Mouse (Mus musculus): ENCODE data around the gene Olfr895. TPM values are rescaled to one million over a fixed set of nuclear protein-coding genes. Genes with fewer than 3 reads are reported as not detected.

The Olfr895 gene
- not detected in 2 replicates for polyA plus RNA-seq (2015; fragmentation: Nextera tagmentation; extraction: Ambion mirVana)

- Histone ChIP-seq H3K27ac (ENCODE audit: low read depth, low read length) (no peak within 1 kb of the TSS), H3K4me3 (ENCODE audit: low read length) (no peak within 1 kb of the TSS), H3K4me1 (ENCODE audit: control insufficient read depth, insufficient read depth, low read depth, low read length) (no peaks in the 10 kb centered on the region), H3K9me3 (ENCODE audit: control insufficient read depth, low read length) (no peaks in the 10 kb centered on the region), H3K27me3 (replicated peaks; ENCODE audit: control insufficient read depth, insufficient read depth, low read length) (no peaks in the 10 kb centered on the region), H3K9ac (ENCODE audit: low read depth, low read length) (no peak within 1 kb of the TSS), H3K36me3 (ENCODE audit: control insufficient read depth, insufficient read depth, low read length) (no peaks in the 10 kb centered on the region), H3K4me2 (ENCODE audit: low read length) (no peak within 1 kb of the TSS)
- no peak for ATAC-seq
Measured at GRCm38 (mm10) chr9:38267551-38267950, at the start of gene Olfr895. Gene Olfr895 (plus strand): TSS chr9:38267851.

GRCm38 (mm10) chr9:38252474-38252873, 15.2 kb upstream of the Olfr895 start, which contains the start of gene Olfr143:
Gene Olfr143 (plus strand): TSS chr9:38252774.
- ATAC-seq = no peak
- no peak within 1 kb of the TSS for H3K9ac ChIP-seq (ENCODE audit: low read depth, low read length)
- H3K36me3 ChIP-seq (ENCODE audit: control insufficient read depth, insufficient read depth, low read length) = no peaks in the 10 kb centered on the region
- H3K9me3 ChIP-seq (ENCODE audit: control insufficient read depth, low read length) = no peaks in the 10 kb centered on the region
- H3K4me2 ChIP-seq (ENCODE audit: low read length) = no peak within 1 kb of the TSS
- H3K4me1 ChIP-seq (ENCODE audit: control insufficient read depth, insufficient read depth, low read depth, low read length) = no peaks in the 10 kb centered on the region
- H3K27me3 ChIP-seq (replicated peaks; ENCODE audit: control insufficient read depth, insufficient read depth, low read length) = no peaks in the 10 kb centered on the region
- H3K27ac ChIP-seq (ENCODE audit: low read depth, low read length) = no peak within 1 kb of the TSS
- no peak within 1 kb of the TSS for H3K4me3 ChIP-seq (ENCODE audit: low read length)

- Histone ChIP-seq H3K9ac (ENCODE audit: low read depth, low read length) (no peak within 1 kb of the TSS), H3K27me3 (replicated peaks; ENCODE audit: control insufficient read depth, insufficient read depth, low read length) (no peaks in the 10 kb centered on the region), H3K4me1 (ENCODE audit: control insufficient read depth, insufficient read depth, low read depth, low read length) (no peaks in the 10 kb centered on the region), H3K4me3 (ENCODE audit: low read length) (no peak within 1 kb of the TSS), H3K4me2 (ENCODE audit: low read length) (no peak within 1 kb of the TSS), H3K27ac (ENCODE audit: low read depth, low read length) (no peak within 1 kb of the TSS), H3K9me3 (ENCODE audit: control insufficient read depth, low read length) (no peaks in the 10 kb centered on the region), H3K36me3 (ENCODE audit: control insufficient read depth, insufficient read depth, low read length) (no peaks in the 10 kb centered on the region)
- WGBS = 88% methylated on average over 1 of the region's 1 CpGs
- ATAC-seq = no peak
Measured at GRCm38 (mm10) chr9:38290807-38291206, 23.2 kb downstream of the Olfr895 start, which contains the start of gene Olfr896-ps1. Gene Olfr896-ps1 (plus strand): TSS chr9:38291107.

Other genes starting within 250 kb of the Olfr895 start
- not detected in 2 replicates for gene Olfr883, start 242.0 kb upstream of the Olfr895 start, polyA plus RNA-seq (2015; fragmentation: Nextera tagmentation; extraction: Ambion mirVana)
- gene Olfr884, start 221.3 kb upstream of the Olfr895 start, polyA plus RNA-seq (2015; fragmentation: Nextera tagmentation; extraction: Ambion mirVana) = not detected in 2 replicates
- not detected in 2 replicates for gene Olfr885, start 206.5 kb upstream of the Olfr895 start, polyA plus RNA-seq (2015; fragmentation: Nextera tagmentation; extraction: Ambion mirVana)
- gene Olfr887, start 183.8 kb upstream of the Olfr895 start, polyA plus RNA-seq (2015; fragmentation: Nextera tagmentation; extraction: Ambion mirVana) = not detected in 2 replicates
- gene Olfr888, start 159.7 kb upstream of the Olfr895 start, polyA plus RNA-seq (2015; fragmentation: Nextera tagmentation; extraction: Ambion mirVana) = not detected in 2 replicates
- 0.04 and 0.05 TPM in 2 replicates for gene Olfr889, start 152.7 kb upstream of the Olfr895 start, polyA plus RNA-seq (2015; fragmentation: Nextera tagmentation; extraction: Ambion mirVana)
- not detected in 2 replicates for gene Olfr890, start 125.3 kb upstream of the Olfr895 start, polyA plus RNA-seq (2015; fragmentation: Nextera tagmentation; extraction: Ambion mirVana)
- gene Olfr891, start 87.0 kb upstream of the Olfr895 start, polyA plus RNA-seq (2015; fragmentation: Nextera tagmentation; extraction: Ambion mirVana) = not detected in 2 replicates
- gene Olfr893, start 59.5 kb upstream of the Olfr895 start, polyA plus RNA-seq (2015; fragmentation: Nextera tagmentation; extraction: Ambion mirVana) = not detected in 2 replicates
- gene Olfr894, start 49.8 kb upstream of the Olfr895 start, polyA plus RNA-seq (2015; fragmentation: Nextera tagmentation; extraction: Ambion mirVana) = not detected in 2 replicates
- not detected in 2 replicates for gene Olfr143, start 15.1 kb upstream of the Olfr895 start, polyA plus RNA-seq (2015; fragmentation: Nextera tagmentation; extraction: Ambion mirVana)
- gene Olfr896-ps1, start 23.3 kb downstream of the Olfr895 start, polyA plus RNA-seq (2015; fragmentation: Nextera tagmentation; extraction: Ambion mirVana) = not detected in 2 replicates
- not detected in 2 replicates for gene Olfr25, start 61.2 kb downstream of the Olfr895 start, polyA plus RNA-seq (2015; fragmentation: Nextera tagmentation; extraction: Ambion mirVana)
- gene Olfr898, start 80.6 kb downstream of the Olfr895 start, polyA plus RNA-seq (2015; fragmentation: Nextera tagmentation; extraction: Ambion mirVana) = not detected in 2 replicates
- gene Olfr250, start 99.0 kb downstream of the Olfr895 start, polyA plus RNA-seq (2015; fragmentation: Nextera tagmentation; extraction: Ambion mirVana) = not detected in 2 replicates
- gene Olfr251, start 109.2 kb downstream of the Olfr895 start, polyA plus RNA-seq (2015; fragmentation: Nextera tagmentation; extraction: Ambion mirVana) = not detected in 2 replicates
- gene Olfr147, start 133.8 kb downstream of the Olfr895 start, polyA plus RNA-seq (2015; fragmentation: Nextera tagmentation; extraction: Ambion mirVana) = not detected in 2 replicates
- not detected in 2 replicates for gene Olfr901, start 161.6 kb downstream of the Olfr895 start, polyA plus RNA-seq (2015; fragmentation: Nextera tagmentation; extraction: Ambion mirVana)
- gene Olfr902, start 179.8 kb downstream of the Olfr895 start, polyA plus RNA-seq (2015; fragmentation: Nextera tagmentation; extraction: Ambion mirVana) = not detected in 2 replicates
- gene Olfr904, start 195.3 kb downstream of the Olfr895 start, polyA plus RNA-seq (2015; fragmentation: Nextera tagmentation; extraction: Ambion mirVana) = not detected in 2 replicates
- not detected in 2 replicates for gene Olfr905, start 203.3 kb downstream of the Olfr895 start, polyA plus RNA-seq (2015; fragmentation: Nextera tagmentation; extraction: Ambion mirVana)
- gene Olfr906, start 219.2 kb downstream of the Olfr895 start, polyA plus RNA-seq (2015; fragmentation: Nextera tagmentation; extraction: Ambion mirVana) = not detected in 2 replicates
- not detected in 2 replicates for gene Olfr907, start 227.9 kb downstream of the Olfr895 start, polyA plus RNA-seq (2015; fragmentation: Nextera tagmentation; extraction: Ambion mirVana)

All from hindbrain, embryonic 16.5 days (tissue).